Mouse (Mus musculus) frontal cortex, postnatal 36 days (tissue): ENCODE data around the gene Rnf114.

Source experiments
- DNase-seq, 2 experiments: peaks; one replicate each; pipeline ENCODE4 v3.0.0; 2022; ENCODE audit warnings: low spot score in 2 of 2

Rnf114 gene

DNA sequence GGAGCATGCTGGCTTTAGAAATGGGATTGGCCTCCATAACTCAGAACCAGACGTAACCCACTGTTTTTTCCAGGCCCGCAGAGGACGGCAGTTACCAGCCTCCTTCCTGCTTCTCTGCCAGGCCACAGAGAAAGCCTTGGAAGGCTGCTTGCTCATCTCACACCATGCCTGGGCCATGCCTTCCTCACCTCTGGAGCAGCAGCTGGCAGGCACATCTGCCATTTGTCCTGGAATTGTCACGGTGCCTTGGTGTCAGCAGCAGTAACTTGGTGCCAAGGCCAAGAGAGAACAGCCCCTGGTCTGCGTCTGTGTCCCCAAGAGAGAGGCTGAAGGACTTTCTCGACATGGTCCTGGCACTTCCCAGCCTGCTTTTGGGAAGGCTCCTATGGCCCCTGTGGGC is 18.2 kb upstream of the Rnf114 start:
- DNase-seq = no peak

DNA sequence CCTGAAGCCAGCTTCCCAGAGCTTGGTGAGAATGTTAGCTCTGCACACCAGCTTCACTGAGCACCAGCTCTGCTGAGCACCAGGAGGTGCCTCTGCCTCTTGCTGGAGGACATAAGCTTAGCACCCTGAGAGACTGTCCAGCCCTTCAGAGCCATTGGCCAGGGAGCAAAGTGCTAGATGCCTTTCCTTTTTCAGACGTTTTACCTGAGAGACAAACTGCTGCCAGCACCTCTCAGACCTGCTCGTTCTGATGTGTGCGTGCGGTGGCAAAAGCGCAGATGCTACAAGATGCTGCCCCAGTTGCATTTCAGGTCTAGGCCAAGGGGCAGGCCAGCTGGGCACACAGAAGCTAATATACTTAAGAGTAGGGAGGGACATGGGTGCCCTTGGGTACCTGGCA is 16.8 kb upstream of the Rnf114 start:
- no peak for DNase-seq

DNA sequence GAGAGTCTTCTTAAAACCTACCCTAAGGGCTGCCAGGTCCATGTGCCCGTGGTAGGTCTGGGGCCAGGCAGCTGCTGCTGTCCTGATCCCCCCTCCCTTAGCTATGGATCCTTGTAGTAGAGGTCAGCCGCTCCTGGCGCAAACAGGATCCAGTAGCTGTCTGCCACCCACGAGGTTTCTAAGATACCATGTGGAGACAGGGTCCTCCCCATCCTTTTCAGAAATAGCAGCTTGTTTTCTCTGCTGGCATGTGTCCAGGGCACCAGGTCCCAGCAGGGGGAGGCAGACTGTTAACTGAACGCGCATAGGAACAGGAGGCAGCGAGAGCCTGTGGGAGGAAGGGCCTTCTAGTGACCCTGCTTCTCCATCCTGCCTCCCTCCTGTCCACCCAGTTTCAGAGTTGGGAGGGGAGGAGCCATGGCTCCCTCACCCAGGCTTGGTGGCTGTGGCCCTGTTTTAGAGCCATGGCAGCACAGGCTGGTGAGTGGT is 16.2 kb upstream of the Rnf114 start:
- peak in 1 of 2 experiments; percentile 70 for DNase-seq

DNA sequence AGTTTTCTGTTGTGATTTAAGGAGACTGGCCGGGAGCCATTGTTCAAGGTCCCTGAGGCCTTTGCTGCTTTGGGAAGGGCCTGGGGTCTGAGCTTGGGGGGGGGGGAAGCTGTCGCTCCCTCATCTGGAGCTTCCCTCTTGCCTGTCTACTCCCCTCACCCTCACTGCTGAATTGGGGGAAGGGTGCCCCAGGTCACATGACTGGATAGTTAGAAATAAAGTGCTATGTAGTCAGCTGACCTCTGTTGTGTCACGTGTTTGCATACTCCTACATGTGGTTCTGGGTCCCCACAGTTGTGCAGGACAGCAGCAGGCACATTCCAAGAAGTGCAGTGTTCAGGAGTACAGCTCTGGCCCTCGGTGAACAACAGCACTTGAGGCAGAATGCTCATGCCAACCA is 15.7 kb upstream of the Rnf114 start:
- no peak for DNase-seq

DNA sequence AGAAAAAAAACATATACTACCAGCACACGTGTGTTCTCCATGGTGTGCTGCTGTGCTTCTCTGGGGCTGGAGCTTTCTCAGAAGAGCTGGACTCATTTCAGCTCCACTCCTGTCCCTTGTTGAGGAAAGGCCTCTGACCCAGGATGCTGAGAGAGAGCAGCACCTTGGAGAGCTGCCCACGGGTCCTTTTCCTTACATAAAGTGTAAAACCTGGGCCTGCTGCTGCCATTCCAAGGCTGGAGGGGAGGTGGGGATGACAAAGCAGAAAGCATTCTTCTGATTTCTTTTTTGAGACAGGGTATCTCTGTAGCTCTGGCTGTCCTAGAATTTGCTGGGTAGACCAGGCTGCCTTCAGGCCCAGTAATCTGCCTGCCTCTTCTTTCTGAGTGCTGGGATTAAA is 14.3 kb upstream of the Rnf114 start:
- DNase-seq = no peak

DNA sequence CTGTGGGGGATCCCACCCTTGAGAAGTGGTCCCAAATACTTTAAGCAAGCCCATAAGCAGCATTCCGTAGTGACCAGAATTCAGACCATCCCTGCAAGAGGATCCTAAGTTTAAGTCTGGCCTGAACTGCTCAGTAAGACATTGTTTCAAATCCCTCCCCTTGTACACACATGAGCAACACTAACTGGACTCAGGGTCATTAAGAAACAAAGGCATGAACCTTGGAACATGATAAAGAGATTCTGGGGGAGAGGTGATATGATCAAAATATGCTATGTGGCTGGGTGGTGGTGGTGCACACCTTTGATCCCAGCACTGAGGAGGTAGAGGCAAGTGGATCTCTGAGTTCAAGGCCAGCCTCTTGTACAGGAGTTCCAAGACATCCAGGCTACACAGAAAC is 12.9 kb upstream of the Rnf114 start:
- DNase-seq = no peak

- DNase-seq = no peak
Measured at GRCm38 (mm10) chr2:167482681-167483080, 9.8 kb upstream of the Rnf114 start.

- DNase-seq = no peak
Measured at GRCm38 (mm10) chr2:167483081-167483826, 9.2 kb upstream of the Rnf114 start.

- no peak for DNase-seq
Measured at GRCm38 (mm10) chr2:167483827-167484410, 8.5 kb upstream of the Rnf114 start.

DNA sequence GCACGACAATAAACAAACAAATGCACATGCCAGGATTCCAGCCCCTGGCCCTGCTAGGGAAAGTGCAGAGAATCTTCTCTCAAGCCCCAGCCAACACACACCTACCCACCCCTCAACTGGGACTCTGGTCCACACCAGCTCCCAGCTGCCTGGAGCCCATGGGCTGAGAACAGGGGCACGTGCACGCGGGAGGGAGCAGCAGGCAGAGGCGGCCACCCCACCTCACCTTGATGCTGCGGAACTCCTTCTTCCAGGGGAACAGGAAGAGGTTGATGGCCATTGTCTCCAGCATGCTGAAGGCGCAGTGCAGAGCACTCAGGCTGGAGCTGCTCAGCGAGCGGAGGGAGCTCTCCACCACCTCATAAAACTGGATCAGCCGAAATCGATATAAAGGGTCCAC is 7.5 kb upstream of the Rnf114 start:
- no peak for DNase-seq

DNA sequence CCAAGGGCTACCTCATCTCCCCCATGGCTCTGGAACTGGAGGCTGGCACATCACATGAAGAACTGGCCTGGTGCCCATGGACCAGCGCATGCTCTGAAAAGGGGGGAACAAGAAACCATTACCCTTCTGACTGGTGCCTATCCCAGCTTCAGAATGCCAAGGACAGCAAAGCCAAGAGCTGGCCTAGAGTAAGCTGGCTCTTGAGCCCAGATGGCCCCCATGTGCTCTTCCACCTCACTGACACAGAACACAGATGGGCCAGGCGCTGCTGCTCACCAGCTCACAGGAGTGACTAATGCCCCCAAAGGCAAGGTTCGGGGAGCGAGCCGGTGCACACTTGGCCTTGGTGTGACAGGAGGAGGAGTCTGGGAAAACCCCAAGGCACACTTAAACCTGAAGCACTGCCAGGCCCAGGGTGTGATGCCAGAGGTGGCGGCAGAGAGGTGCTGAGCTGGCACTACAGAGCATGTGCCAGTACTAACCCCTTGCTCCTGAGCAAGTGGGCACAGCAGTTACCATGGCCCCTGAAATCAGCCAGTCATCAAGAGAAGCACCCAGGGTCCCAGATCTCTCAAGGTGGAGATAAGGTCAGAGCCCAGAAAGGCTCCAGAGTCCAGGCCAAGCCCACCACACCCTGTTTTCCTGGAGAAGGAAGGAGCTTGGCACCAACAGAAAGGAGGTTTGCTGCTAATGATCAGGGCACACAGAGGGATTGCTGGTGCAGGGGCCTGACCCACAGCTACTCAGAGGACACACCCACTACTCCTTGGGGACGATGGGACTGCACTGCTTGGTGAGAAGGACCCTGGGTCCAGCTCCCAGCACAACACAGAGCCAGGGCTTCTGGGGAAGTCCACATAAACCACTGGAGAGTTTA is 6.7 kb upstream of the Rnf114 start:
- no peak for DNase-seq

GRCm38 (mm10) chr2:167486573-167486972 is 5.9 kb upstream of the Rnf114 start:
- no peak for DNase-seq

- DNase-seq = no peak
Measured at GRCm38 (mm10) chr2:167487551-167487950, 4.9 kb upstream of the Rnf114 start.

DNA sequence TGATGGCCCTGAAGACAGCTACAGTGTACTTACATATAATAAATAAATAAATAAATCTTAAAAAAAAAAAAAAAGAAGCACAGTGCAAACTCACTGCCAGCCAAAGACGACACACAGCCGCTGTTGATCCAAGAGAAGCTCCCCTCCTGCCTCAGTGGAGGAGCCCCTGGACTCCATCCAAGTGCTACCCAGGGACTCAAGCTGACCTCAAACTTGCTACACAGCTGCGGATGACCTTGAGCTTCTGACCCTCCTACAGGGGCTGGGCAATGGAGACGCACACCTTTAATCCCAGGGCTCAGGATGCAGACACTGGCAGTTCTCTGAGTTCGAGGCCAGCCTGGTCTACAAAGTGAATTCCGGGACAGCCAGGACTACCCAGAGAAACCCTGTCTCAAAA is 4.5 kb upstream of the Rnf114 start:
- no peak for DNase-seq

DNA sequence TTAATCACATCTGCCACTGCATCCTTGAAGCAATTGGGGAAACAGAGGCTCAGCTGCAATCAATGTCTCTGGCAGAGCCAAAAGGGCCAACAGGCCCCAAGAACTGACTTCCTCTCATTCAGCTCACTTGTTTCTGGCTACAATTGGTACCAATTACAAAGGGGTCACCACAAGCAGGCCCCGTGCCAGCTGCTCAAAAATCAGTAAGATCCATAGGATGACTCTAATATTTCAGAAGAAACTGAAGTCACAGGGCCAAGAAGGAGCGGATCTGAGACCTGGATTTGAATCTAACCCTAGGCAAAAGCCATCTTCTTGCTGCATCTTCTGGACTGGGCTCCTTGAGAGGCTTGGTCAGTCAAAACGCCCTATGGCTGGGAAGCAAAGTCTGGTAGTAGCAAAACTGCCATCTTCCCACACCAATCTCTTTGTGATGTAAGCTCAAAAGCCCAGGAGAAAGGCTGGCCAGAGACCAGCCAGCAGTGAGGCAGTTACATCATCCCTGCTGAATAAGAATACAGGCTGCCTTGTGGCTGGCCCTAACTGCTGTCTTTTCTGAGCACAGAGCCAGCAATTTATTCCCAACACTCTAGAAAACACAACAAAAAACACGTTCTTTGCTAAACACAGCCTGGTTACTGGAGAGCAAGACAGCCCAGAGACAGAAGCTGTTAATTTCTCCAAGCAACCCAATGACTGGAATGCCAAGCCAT is 1.5 kb upstream of the Rnf114 start:
- peak; percentile 56 to 81 for DNase-seq

GRCm38 (mm10) chr2:167492713-167493636 is 530 bp downstream of the Rnf114 start, which contains the start of gene Spata2:
Gene Spata2 (minus strand): TSS chr2:167492887.
- DNase-seq = peak; percentile 95 to 96

DNA sequence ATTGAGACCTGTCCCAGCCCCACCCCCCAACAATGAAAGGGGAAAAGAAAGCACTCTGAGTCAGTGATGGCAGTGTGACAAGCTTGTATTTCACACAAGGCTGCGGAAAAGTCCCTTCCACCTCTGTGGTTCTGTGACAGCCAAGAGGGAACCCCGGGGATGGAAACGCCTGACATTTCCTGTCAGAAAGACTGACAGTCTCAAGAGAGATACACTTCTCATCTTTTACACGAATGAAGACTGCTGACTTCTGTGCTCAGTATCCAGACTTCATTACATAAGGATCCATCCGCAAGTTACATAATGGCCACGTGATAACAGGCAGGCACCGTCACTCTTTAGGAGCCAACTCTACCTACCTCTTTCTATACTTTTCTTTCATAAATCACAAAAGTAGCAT is 4.0 kb downstream of the Rnf114 start:
- DNase-seq = peak in 1 of 2 experiments; percentile 58

DNA sequence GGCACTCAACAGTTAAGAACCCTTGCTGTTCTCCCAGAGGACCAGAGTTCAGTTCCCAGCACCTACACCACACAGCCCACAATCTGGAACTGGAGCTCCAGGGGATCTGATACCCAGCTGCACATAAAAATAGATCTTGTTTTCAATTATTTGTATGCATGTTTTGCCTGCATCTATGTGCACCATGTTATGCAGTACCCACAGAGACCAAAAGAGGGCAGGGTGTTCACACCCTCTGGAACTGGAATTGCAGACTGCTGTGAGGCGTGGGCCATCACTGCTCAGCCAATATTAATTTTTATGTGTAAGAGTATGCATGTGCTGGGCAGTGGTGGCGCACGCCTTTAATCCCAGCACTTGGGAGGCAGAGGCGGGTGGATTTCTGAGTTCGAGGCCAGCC is 4.8 kb downstream of the Rnf114 start:
- DNase-seq = no peak

DNA sequence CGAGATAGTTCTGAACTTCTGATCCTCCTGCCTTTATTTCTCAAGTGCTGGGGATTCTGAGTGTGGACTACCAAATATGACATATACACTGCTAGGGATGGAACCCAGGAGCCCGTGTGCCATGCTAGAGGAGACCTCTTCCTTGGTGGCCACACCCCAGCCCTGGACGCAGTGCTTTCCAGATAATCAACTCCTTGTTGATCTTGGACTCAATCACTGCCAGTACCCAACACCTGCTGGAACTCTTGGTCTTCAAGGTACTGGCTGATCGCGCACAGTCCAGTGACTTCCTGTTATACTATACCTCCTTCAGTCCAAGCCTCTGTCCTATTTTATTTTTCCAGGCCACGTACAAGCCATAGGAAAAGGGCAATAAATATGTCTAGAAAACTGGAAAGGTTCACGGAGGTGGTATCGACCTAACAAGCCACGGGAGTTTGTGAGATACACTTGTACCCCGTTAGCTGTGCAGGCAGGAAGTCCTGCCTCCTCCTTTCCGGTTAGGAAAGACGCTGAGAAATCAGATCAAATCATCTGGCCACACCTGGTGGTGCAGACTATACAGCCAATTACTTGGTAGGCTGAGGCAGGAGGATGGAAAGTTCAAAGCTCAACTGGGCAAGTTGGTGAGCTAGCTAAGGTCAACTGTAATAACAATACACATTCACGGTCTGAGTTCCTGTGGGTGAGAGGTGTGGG is 10.3 kb downstream of the Rnf114 start:
- no peak for DNase-seq

- DNase-seq = peak; percentile 86 to 88
Measured at GRCm38 (mm10) chr2:167503253-167503895, 10.9 kb downstream of the Rnf114 start.
